Mouse (Mus musculus): Measurements from ENCODE around the gene Cldn34c2.
"Not testable (repeated sequence)": the region's sequence is repeated elsewhere in the genome, so short reads cannot be mapped to it uniquely, and the experiment has no call there.

Cldn34c2 gene

DNA sequence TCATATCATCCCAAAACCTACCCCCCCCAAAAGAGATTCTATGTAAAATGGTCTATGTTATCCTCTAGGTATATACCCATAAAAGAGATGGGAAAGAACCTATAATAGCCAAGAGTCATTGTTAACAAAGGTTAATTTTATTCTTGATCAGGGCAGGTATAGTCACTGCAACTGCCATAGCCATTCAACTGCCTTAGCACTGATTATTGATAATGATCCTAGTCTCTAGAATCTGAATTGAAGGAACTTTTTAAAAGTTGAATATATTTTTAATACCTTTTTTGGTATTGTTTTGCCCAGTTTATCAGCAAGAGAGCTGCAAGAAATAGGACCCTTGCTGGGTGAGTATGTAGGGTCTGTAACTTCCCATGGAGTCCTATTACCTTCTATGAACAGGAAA is at the start of gene Cldn34c2:
Cldn34c2 (plus strand) TSS at position 301 of the 400 bp plus-strand sequence.
- not testable (repeated sequence) for DNase-seq (ENCODE audit: low read depth, low spot score)

DNA sequence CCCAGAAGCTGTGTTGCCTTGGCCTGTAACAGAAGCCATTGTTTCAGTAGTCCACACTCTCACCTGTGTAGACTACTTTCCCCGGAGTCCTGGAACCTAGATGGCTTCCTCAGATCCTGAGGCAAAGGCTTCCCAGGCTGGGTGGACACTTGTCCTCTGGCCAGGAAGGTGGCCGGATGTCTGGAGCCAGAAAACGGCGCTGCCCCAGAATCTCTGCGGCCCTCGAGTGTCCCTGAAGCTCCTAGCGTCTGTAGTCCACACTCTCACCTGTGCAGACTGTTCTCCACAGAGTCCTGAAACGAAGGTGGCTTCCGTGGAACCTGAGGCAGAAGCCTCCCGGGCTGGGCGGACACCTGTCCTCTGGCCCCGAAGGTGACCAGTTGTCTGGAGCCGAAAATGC is 30.1 kb upstream of the Cldn34c2 start:
- not testable (repeated sequence) for DNase-seq (ENCODE audit: low read depth, low spot score)

DNA sequence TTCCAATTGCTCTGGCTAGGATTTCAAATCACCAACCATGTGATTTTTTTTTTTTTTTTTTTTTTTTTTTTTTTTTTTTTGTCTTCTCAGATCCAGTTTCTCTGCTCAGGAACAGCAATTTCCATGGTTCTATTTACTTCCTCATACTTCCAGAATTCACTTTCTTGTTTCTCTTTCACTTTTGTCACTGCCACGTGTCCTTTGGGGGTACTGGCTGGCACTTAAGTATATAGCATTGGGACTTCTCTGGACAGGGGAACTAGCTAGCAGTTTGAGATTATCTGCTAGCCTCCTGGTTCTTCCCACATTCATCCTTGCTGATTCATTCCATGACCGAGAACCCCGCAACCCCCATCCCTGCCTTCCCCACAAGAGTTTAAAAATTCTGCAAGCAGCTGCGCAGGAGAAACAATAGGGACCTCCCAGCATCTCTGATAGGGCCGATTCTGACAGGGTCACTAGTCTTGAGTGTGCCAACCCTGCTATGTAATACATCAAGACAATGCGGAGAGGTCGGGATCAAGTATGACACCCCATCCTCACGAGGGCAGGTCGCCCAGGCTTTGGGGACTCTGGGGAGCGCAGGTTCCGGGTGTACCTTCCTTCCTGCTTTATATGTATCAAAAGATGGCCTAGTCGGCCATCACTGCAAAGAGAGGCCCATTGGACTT is 30.8 kb downstream of the Cldn34c2 start:
- not testable (repeated sequence) for DNase-seq (ENCODE audit: low read depth, low spot score)
